Mouse (Mus musculus): ENCODE results near the gene Bbs10. TPM values are rescaled to one million over a fixed set of nuclear protein-coding genes. Genes with fewer than 3 reads are reported as not detected.

Gene Bbs10
- 6.3 and 6.9 TPM in 2 replicates for polyA plus RNA-seq (2015; fragmentation: Nextera tagmentation; extraction: Ambion mirVana)

GRCm38 (mm10) chr10:111298140-111299098 is at the start of gene Bbs10:
Gene Bbs10 (plus strand): TSS chr10:111298679.
- Histone ChIP-seq H3K27me3 (no peaks in the 10 kb centered on the region), H3K27ac (peak within 1 kb of the TSS; percentile 87), H3K9me3 (replicated peaks) (no peaks in the 10 kb centered on the region), H3K9ac (peak within 1 kb of the TSS; percentile 60), H3K4me3 (replicated peaks) (peak within 1 kb of the TSS; percentile 86), H3K4me2 (peak within 1 kb of the TSS; percentile 68), H3K4me1 (peaks cover 8% of the 10 kb centered on the region), H3K36me3 (peaks cover 7% of the 10 kb centered on the region; the same call in 1 of the 2 replicates)
- ATAC-seq (replicated peaks; ENCODE audit: low FRiP score) = peak; percentile 100
- under 1% methylated on average over 54 of the region's 54 CpGs for WGBS

GRCm38 (mm10) chr10:111250192-111250591 is 48.3 kb upstream of the Bbs10 start:
- no peak for ATAC-seq (replicated peaks; ENCODE audit: low FRiP score)
- H3K9ac ChIP-seq = no peak overlapping the region
- H3K4me3 ChIP-seq (replicated peaks) = no peak overlapping the region
- H3K9me3 ChIP-seq (replicated peaks) = no peaks in the 10 kb centered on the region
- no peaks in the 10 kb centered on the region for H3K36me3 ChIP-seq
- no peak overlapping the region for H3K27ac ChIP-seq
- 0 out of 2 replicates have a peak, but pooled peaks cover 4% of the 10 kb centered on the region for H3K4me1 ChIP-seq
- WGBS = 90% methylated on average over 4 of the region's 4 CpGs
- H3K4me2 ChIP-seq = no peak overlapping the region
- no peaks in the 10 kb centered on the region for H3K27me3 ChIP-seq

GRCm38 (mm10) chr10:111251666-111252065 is 46.8 kb upstream of the Bbs10 start:
- 73% methylated on average over 5 of the region's 5 CpGs for WGBS
- no peak for ATAC-seq (replicated peaks; ENCODE audit: low FRiP score)
- Histone ChIP-seq H3K27ac (no peak overlapping the region), H3K9ac (no peak overlapping the region), H3K27me3 (no peaks in the 10 kb centered on the region), H3K9me3 (replicated peaks) (no peaks in the 10 kb centered on the region), H3K4me1 (0 out of 2 replicates have a peak, but pooled peaks cover 4% of the 10 kb centered on the region), H3K4me2 (no peak overlapping the region), H3K4me3 (replicated peaks) (no peak overlapping the region), H3K36me3 (no peaks in the 10 kb centered on the region)

GRCm38 (mm10) chr10:111255228-111255627 is 43.3 kb upstream of the Bbs10 start:
- H3K36me3 ChIP-seq = no peaks in the 10 kb centered on the region
- WGBS = 97% methylated on average over 6 of the region's 6 CpGs
- no peak overlapping the region for H3K4me2 ChIP-seq
- no peak for ATAC-seq (replicated peaks; ENCODE audit: low FRiP score)
- no peak overlapping the region for H3K27ac ChIP-seq
- no peak overlapping the region for H3K4me3 ChIP-seq (replicated peaks)
- no peaks in the 10 kb centered on the region for H3K27me3 ChIP-seq
- H3K9me3 ChIP-seq (replicated peaks) = no peaks in the 10 kb centered on the region
- no peaks in the 10 kb centered on the region for H3K4me1 ChIP-seq
- H3K9ac ChIP-seq = no peak overlapping the region

- 82% methylated on average over 3 of the region's 3 CpGs for WGBS
- Histone ChIP-seq H3K27ac (no peak overlapping the region), H3K27me3 (no peaks in the 10 kb centered on the region), H3K4me1 (no peaks in the 10 kb centered on the region), H3K36me3 (no peaks in the 10 kb centered on the region), H3K4me3 (replicated peaks) (no peak overlapping the region), H3K4me2 (no peak overlapping the region), H3K9ac (no peak overlapping the region), H3K9me3 (replicated peaks) (no peaks in the 10 kb centered on the region)
- no peak for ATAC-seq (replicated peaks; ENCODE audit: low FRiP score)
These were observed 42.3 kb upstream of the Bbs10 start for GRCm38 (mm10) chr10:111256156-111256555.

GRCm38 (mm10) chr10:111257358-111257757 is 41.1 kb upstream of the Bbs10 start:
- no peaks in the 10 kb centered on the region for H3K4me1 ChIP-seq
- no peak overlapping the region for H3K4me2 ChIP-seq
- no peaks in the 10 kb centered on the region for H3K9me3 ChIP-seq (replicated peaks)
- no peaks in the 10 kb centered on the region for H3K36me3 ChIP-seq
- no peak overlapping the region for H3K4me3 ChIP-seq (replicated peaks)
- no peak overlapping the region for H3K9ac ChIP-seq
- H3K27me3 ChIP-seq = no peaks in the 10 kb centered on the region
- no peak for ATAC-seq (replicated peaks; ENCODE audit: low FRiP score)
- WGBS = 87% methylated on average over 3 of the region's 3 CpGs
- H3K27ac ChIP-seq = no peak overlapping the region

- Histone ChIP-seq H3K27me3 (no peaks in the 10 kb centered on the region), H3K4me1 (no peaks in the 10 kb centered on the region), H3K4me3 (replicated peaks) (no peak overlapping the region), H3K36me3 (no peaks in the 10 kb centered on the region), H3K27ac (no peak overlapping the region), H3K9me3 (replicated peaks) (no peaks in the 10 kb centered on the region), H3K4me2 (no peak overlapping the region), H3K9ac (no peak overlapping the region)
- ATAC-seq (replicated peaks; ENCODE audit: low FRiP score) = peak; percentile 80
- WGBS = 59% methylated on average over 3 of the region's 3 CpGs
These were observed 40.2 kb upstream of the Bbs10 start for GRCm38 (mm10) chr10:111258256-111258655.

- no peak overlapping the region; the same call in 1 of the 2 replicates for H3K27ac ChIP-seq
- peaks cover 32% of the 10 kb centered on the region for H3K36me3 ChIP-seq
- H3K4me2 ChIP-seq = no peak overlapping the region
- no peak overlapping the region for H3K9ac ChIP-seq
- H3K4me3 ChIP-seq (replicated peaks) = no peak overlapping the region
- H3K27me3 ChIP-seq = no peaks in the 10 kb centered on the region
- H3K4me1 ChIP-seq = peaks cover 8% of the 10 kb centered on the region; the same call in 1 of the 2 replicates
- WGBS = 76% methylated on average over 15 of the region's 15 CpGs
- H3K9me3 ChIP-seq (replicated peaks) = no peaks in the 10 kb centered on the region
- peak; percentile 62; the same call in 1 of the 2 replicates for ATAC-seq (replicated peaks; ENCODE audit: low FRiP score)
These were observed 26.8 kb upstream of the Bbs10 start for GRCm38 (mm10) chr10:111271687-111272086.

- ATAC-seq (replicated peaks; ENCODE audit: low FRiP score) = no peak
- H3K4me2 ChIP-seq = no peak overlapping the region
- H3K9ac ChIP-seq = no peak overlapping the region
- 0 out of 2 replicates have a peak overlapping the region, but pooled peaks have one; percentile 39 for H3K27ac ChIP-seq
- WGBS = 80% methylated on average over 11 of the region's 11 CpGs
- H3K4me1 ChIP-seq = peaks cover 8% of the 10 kb centered on the region; the same call in 1 of the 2 replicates
- H3K9me3 ChIP-seq (replicated peaks) = no peaks in the 10 kb centered on the region
- no peaks in the 10 kb centered on the region for H3K27me3 ChIP-seq
- H3K36me3 ChIP-seq = peaks cover 39% of the 10 kb centered on the region
- H3K4me3 ChIP-seq (replicated peaks) = no peak overlapping the region
These were observed 25.6 kb upstream of the Bbs10 start for GRCm38 (mm10) chr10:111272905-111273304.

- H3K27ac ChIP-seq = peak overlapping the region; percentile 39
- no peaks in the 10 kb centered on the region for H3K27me3 ChIP-seq
- no peak overlapping the region for H3K4me3 ChIP-seq (replicated peaks)
- H3K9ac ChIP-seq = no peak overlapping the region
- 48% methylated on average over 5 of the region's 5 CpGs for WGBS
- peaks cover 8% of the 10 kb centered on the region; the same call in 1 of the 2 replicates for H3K4me1 ChIP-seq
- no peaks in the 10 kb centered on the region for H3K9me3 ChIP-seq (replicated peaks)
- H3K36me3 ChIP-seq = peaks cover 39% of the 10 kb centered on the region
- no peak overlapping the region for H3K4me2 ChIP-seq
- peak; percentile 81; the same call in 1 of the 2 replicates for ATAC-seq (replicated peaks; ENCODE audit: low FRiP score)
These were observed 24.9 kb upstream of the Bbs10 start for GRCm38 (mm10) chr10:111273463-111274088.

- H3K27me3 ChIP-seq = no peaks in the 10 kb centered on the region
These were observed 22.7 kb upstream of the Bbs10 start for GRCm38 (mm10) chr10:111275822-111276221.

GRCm38 (mm10) chr10:111297631-111298030 is 848 bp upstream of the Bbs10 start:
- 39% methylated on average over 6 of the region's 6 CpGs for WGBS
- Histone ChIP-seq H3K27me3 (no peaks in the 10 kb centered on the region), H3K9ac (peak overlapping the region; percentile 54; the same call in 1 of the 2 replicates)

More at GRCm38 (mm10) chr10:111275822-111276221, 22.7 kb upstream of the Bbs10 start:
- no peak for ATAC-seq (replicated peaks; ENCODE audit: low FRiP score)
- H3K27ac ChIP-seq = no peak overlapping the region
- no peak overlapping the region for H3K4me2 ChIP-seq
- H3K9ac ChIP-seq = no peak overlapping the region
- peaks cover 30% of the 10 kb centered on the region for H3K36me3 ChIP-seq
- H3K9me3 ChIP-seq (replicated peaks) = no peaks in the 10 kb centered on the region
- peaks cover 8% of the 10 kb centered on the region; the same call in 1 of the 2 replicates for H3K4me1 ChIP-seq
- H3K4me3 ChIP-seq (replicated peaks) = no peak overlapping the region
- WGBS = 88% methylated on average over 2 of the region's 2 CpGs

More at GRCm38 (mm10) chr10:111297631-111298030, 848 bp upstream of the Bbs10 start:
- H3K4me2 ChIP-seq = peak overlapping the region; percentile 68
- peaks cover 8% of the 10 kb centered on the region for H3K4me1 ChIP-seq
- H3K36me3 ChIP-seq = peaks cover 10% of the 10 kb centered on the region; the same call in 1 of the 2 replicates
- no peak for ATAC-seq (replicated peaks; ENCODE audit: low FRiP score)
- H3K9me3 ChIP-seq (replicated peaks) = no peaks in the 10 kb centered on the region
- H3K27ac ChIP-seq = no peak overlapping the region
- peak overlapping the region; percentile 86 for H3K4me3 ChIP-seq (replicated peaks)
